Mouse (Mus musculus): ENCODE measurements around the gene Gm20877. TPM values are rescaled to one million over a fixed set of nuclear protein-coding genes. Genes with fewer than 3 reads are reported as not detected.
"Not testable (repeated sequence)": the region's sequence is repeated elsewhere in the genome, so short reads cannot be mapped to it uniquely, and the experiment has no call there.

Gene Gm20877
- not detected in 2 replicates for total RNA-seq (2014; rRNA removed)
- polyA plus RNA-seq (2015; fragmentation: Nextera tagmentation; extraction: Ambion mirVana) = not detected in 2 replicates

DNA sequence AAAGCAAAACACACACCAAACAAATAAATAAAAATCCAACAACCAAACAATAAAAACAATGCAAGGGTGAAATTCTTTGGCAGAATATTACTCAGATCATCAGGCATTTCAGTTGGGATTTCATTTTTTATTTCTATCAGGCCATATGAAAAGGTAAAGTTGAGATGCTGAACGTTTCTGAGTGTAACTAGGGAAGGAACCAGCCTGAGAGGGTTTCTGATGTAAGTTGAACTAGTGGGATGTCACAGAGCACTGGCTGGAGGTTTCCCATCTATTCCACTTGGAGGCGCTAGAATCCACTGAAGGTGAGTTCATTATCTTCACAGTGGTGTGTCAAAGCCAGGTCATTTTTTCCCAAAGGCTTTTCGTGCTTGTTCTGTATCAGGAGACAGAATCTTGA lies at the start of gene Gm20877:
Gene Gm20877 (plus strand): TSS at position 301 of the 400 bp plus-strand sequence.
- H3K4me1 ChIP-seq (ENCODE audit: insufficient read depth, low read length); DNase-seq (ENCODE audit: low spot score); H3K36me3 ChIP-seq (ENCODE audit: insufficient read depth, low read length); H3K27ac ChIP-seq (ENCODE audit: low read depth, low read length); ATAC-seq (ENCODE audit: low FRiP score); H3K9me3 ChIP-seq (ENCODE audit: low read length); H3K4me3 ChIP-seq (ENCODE audit: low read depth, low read length); H3K9ac ChIP-seq (replicated peaks; ENCODE audit: low read length, poor library complexity, severe bottlenecking); H3K4me2 ChIP-seq (ENCODE audit: low read depth, low read length, poor library complexity, severe bottlenecking); H3K27me3 ChIP-seq (ENCODE audit: insufficient read depth, low read length): not testable (repeated sequence)
- WGBS = no CpG with 5 or more reads among the region's 3 CpGs
